Mouse (Mus musculus): ENCODE results near the gene Psrc1.

- no peak for TF ChIP-seq CTCF (IDR thresholded peaks at IDR 0.05; ENCODE audit: control insufficient read depth, insufficient read depth, low read length)
- no peak for TF ChIP-seq POLR2A (IDR thresholded peaks at IDR 0.05; ENCODE audit: borderline replicate concordance, control insufficient read depth, low read depth, low read length)
These were observed 42.6 kb upstream of the Psrc1 start for GRCm38 (mm10) chr3:108341040-108341439.

All from bone marrow, adult 2 months (tissue).